Mouse (Mus musculus): ENCODE results near the gene Gm17387.
"Not testable (repeated sequence)": the region's sequence is repeated elsewhere in the genome, so short reads cannot be mapped to it uniquely, and the experiment has no call there.

Gene Gm17387

DNA sequence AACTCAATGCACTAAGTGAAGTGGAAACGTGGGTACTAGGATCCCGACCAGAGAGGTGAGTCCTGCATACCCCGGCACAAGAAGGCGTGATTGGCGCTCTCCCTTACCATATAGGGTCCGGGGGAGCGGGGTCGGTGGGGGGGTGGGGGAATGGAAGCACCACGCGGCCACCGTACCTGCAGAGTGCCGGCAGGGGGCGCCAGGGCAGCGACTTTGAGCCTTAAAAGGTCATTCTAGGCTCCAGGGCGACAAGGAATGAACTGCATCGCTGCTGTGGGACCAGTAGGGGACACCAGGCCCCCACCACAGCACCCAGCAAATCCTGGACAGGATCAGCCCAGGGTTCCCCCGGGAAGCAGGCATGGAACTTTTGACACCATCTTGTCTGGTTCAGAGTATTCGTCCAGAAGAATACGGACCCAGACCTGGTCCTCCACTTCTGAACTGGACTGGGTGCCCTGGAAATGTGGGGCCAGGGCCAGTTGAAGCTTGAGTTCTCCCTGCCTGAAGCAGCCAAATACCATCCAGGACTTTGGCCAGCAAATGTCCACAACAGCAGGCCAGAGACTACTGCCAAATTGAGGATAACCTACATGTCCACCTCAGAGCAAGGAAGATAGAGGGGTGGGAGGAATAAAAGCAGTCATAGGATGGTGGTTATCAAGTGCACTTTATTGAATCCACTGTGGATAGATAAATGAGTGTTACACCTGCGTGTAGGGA is 19.8 kb upstream of the Gm17387 start:
- Histone ChIP-seq H3K4me1 (replicated peaks; ENCODE audit: low read depth, low read length) (peaks cover 75% of the 10 kb centered on the region), H3K36me3 (ENCODE audit: insufficient read depth, low read length) (peaks cover 7% of the 10 kb centered on the region; the same call in 1 of the 2 replicates), H3K27me3 (ENCODE audit: insufficient read depth, low read length) (no peaks in the 10 kb centered on the region), H3K9me3 (ENCODE audit: low read length) (peaks cover 23% of the 10 kb centered on the region), H3K4me3 (replicated peaks; ENCODE audit: low read length) (peak overlapping the region; percentile 76)
- TF ChIP-seq CTCF (conservative IDR thresholded peaks at IDR 0.05; ENCODE audit: low read length) (peak; percentile 64), POU5F1 (IDR thresholded peaks at IDR 0.05; ENCODE audit: borderline replicate concordance, low read length) (no peak), NANOG (IDR thresholded peaks at IDR 0.05; ENCODE audit: borderline replicate concordance, low read length) (no peak)

DNA sequence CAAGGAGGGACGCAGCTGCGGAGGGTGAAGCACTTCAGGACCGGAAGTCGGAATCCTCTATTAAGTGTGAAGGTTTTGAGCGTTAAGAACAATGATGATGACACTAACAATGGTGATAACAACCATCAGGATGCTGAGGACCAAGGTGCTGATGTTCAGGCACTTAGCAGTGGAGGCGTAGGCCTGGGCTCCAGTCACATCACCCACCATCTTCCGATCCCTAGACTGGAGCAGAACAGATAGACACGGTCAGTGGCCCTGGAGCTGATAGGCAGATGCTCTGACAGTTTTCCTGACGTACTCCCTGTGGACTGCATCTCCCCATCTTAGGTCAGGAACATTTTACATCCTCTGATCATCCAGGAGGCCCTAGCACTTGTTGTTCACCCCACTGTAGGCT is 19.3 kb upstream of the Gm17387 start:
- H3K4me3 ChIP-seq (replicated peaks; ENCODE audit: low read length) = peak overlapping the region; percentile 76
- H3K27me3 ChIP-seq (ENCODE audit: insufficient read depth, low read length) = no peaks in the 10 kb centered on the region
- TF ChIP-seq NANOG (IDR thresholded peaks at IDR 0.05; ENCODE audit: borderline replicate concordance, low read length) (no peak), CTCF (conservative IDR thresholded peaks at IDR 0.05; ENCODE audit: low read length) (no peak), POU5F1 (IDR thresholded peaks at IDR 0.05; ENCODE audit: borderline replicate concordance, low read length) (no peak)
- peaks cover 7% of the 10 kb centered on the region; the same call in 1 of the 2 replicates for H3K36me3 ChIP-seq (ENCODE audit: insufficient read depth, low read length)
- H3K4me1 ChIP-seq (replicated peaks; ENCODE audit: low read depth, low read length) = peaks cover 75% of the 10 kb centered on the region
- H3K9me3 ChIP-seq (ENCODE audit: low read length) = peaks cover 29% of the 10 kb centered on the region

DNA sequence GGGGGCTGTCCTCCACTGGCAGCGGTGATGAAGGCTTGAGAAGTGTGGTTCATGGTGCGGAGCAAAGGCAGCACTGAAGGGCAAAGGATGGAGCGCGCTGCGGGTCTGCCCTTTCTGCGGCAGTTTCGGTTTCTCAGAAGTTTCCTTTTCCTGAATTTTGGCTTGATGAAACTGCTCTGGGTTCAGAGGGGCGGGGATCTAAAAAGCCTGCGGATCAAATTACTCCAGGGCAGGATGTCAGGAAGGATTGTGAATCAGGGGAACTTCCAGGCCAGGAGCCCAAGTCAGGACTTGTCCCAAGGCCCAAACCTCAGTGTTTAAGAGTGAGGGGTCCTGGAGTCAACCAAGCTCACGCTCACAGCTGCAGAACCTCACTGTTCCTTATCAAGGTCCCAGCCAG is 18.3 kb upstream of the Gm17387 start, which contains the start of gene Ifitm3:
Gene Ifitm3, minus strand, starts transcription at position 178 of the 400 bp plus-strand sequence.
- TF ChIP-seq POU5F1 (IDR thresholded peaks at IDR 0.05; ENCODE audit: borderline replicate concordance, low read length) (no peak), CTCF (conservative IDR thresholded peaks at IDR 0.05; ENCODE audit: low read length) (no peak), NANOG (IDR thresholded peaks at IDR 0.05; ENCODE audit: borderline replicate concordance, low read length) (no peak)
- Histone ChIP-seq H3K4me1 (replicated peaks; ENCODE audit: low read depth, low read length) (peaks cover 69% of the 10 kb centered on the region), H3K36me3 (ENCODE audit: insufficient read depth, low read length) (peaks cover 7% of the 10 kb centered on the region; the same call in 1 of the 2 replicates), H3K4me3 (replicated peaks; ENCODE audit: low read length) (peak within 1 kb of the TSS; percentile 76), H3K27me3 (ENCODE audit: insufficient read depth, low read length) (no peaks in the 10 kb centered on the region), H3K9me3 (ENCODE audit: low read length) (peaks cover 30% of the 10 kb centered on the region)

DNA sequence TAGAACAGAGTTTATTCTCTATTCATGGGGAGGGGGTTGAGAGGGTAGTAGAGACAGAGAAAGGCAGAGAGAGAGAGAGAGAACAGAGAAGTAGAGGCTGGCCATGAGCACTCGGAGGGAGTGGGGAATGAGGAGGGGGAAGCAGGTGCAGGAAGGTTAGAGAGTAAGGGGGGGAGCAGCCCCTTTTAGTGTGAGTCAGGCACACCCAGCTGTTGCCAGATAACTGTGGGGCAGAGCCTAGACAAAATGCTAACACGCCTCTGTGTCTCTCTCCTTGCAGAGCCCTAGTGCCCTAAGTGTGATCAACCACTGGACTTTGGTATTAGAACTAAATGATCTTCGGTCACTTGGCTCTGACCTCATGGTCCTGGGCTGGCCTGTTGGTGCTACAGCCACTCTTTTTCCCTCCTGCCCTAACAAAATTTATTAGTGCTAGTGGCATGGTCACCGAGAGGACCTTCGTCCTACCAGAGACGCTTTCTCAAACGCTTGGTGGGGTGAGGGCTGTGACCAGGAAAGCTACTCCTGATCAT is 17.6 kb upstream of the Gm17387 start:
- H3K27me3 ChIP-seq (ENCODE audit: insufficient read depth, low read length) = no peaks in the 10 kb centered on the region
- H3K9me3 ChIP-seq (ENCODE audit: low read length) = peaks cover 30% of the 10 kb centered on the region
- peak overlapping the region; percentile 76; the same call in 1 of the 2 replicates for H3K4me3 ChIP-seq (replicated peaks; ENCODE audit: low read length)
- no peak for TF ChIP-seq POU5F1 (IDR thresholded peaks at IDR 0.05; ENCODE audit: borderline replicate concordance, low read length)
- no peak for TF ChIP-seq CTCF (conservative IDR thresholded peaks at IDR 0.05; ENCODE audit: low read length)
- TF ChIP-seq NANOG (IDR thresholded peaks at IDR 0.05; ENCODE audit: borderline replicate concordance, low read length) = no peak
- peaks cover 7% of the 10 kb centered on the region; the same call in 1 of the 2 replicates for H3K36me3 ChIP-seq (ENCODE audit: insufficient read depth, low read length)
- peaks cover 62% of the 10 kb centered on the region for H3K4me1 ChIP-seq (replicated peaks; ENCODE audit: low read depth, low read length)

DNA sequence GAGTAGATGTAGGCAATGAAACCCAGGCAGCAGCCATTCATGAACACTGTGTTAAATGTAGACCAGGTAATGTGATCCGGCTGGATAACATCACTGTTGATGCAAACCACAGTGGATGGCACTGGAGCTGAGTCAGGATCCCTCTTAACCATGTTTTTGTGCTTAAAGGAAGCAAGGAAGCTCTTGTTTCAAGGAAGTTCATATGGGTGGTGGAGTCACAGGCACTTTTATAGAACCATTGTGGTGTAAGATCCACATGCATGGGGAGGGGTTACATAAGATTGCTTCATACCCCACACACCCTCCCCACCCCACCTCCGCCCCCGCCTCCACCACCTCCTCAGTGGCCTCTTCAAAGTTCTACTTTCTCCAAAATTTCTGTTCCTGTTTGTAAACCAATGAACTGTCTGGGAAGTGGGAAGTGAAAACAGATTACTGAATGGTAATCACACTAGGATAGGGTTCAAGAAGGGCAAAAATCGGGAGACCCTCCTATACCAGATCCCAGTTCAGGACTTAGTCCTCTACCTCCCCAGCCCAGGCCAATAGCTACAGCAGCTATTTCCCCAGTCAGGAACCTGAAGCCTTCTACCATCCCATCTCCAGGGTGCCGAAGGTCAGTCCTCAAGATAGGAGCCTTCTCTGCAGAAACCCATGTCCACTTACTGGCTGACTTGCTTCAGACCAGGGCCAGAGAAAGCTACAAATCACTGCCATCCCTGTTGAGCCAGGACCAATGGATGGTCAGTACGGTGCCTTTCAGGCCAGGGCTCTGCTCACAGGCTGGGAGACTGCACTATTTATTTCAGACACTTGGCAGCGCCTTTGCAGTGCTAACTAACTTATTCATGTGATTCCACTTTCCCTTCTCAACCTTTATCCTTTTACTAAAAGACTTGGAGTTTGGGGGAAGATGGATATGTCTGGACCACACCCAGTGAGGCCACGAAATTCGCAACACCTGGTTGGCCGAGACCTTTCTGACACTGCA is 11.9 kb upstream of the Gm17387 start:
- Histone ChIP-seq H3K4me3 (replicated peaks; ENCODE audit: low read length) (no peak overlapping the region), H3K4me1 (replicated peaks; ENCODE audit: low read depth, low read length) (peaks cover 46% of the 10 kb centered on the region), H3K36me3 (ENCODE audit: insufficient read depth, low read length) (no peaks in the 10 kb centered on the region), H3K9me3 (ENCODE audit: low read length) (peaks cover 10% of the 10 kb centered on the region; the same call in 1 of the 2 replicates), H3K27me3 (ENCODE audit: insufficient read depth, low read length) (no peaks in the 10 kb centered on the region)
- TF ChIP-seq POU5F1 (IDR thresholded peaks at IDR 0.05; ENCODE audit: borderline replicate concordance, low read length) (no peak), CTCF (conservative IDR thresholded peaks at IDR 0.05; ENCODE audit: low read length) (no peak), NANOG (IDR thresholded peaks at IDR 0.05; ENCODE audit: borderline replicate concordance, low read length) (no peak)

DNA sequence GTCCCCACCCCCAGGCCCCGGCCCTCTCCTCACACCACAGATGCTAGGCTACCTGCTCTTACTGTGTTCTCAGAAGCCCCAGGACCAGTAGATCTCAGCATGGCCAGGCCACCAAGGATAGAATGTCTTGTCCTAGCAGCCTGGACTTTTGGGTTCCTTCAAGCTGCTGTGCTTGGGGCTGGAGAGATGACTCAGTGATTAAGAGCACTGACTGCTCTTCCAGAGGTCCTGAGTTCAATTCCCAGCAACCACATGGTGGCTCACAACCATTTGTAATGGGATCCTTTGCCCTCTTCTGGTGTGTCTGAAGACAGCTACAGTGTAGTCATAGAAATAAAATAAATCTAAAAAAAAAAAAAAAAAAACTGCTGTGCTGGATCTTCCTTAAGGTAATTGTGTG is 11.1 kb upstream of the Gm17387 start, which contains the start of gene Ifitm6:
Gene Ifitm6, minus strand, starts transcription at position 101 of the 400 bp plus-strand sequence.
- H3K4me3 ChIP-seq (replicated peaks; ENCODE audit: low read length); H3K36me3 ChIP-seq (ENCODE audit: insufficient read depth, low read length); H3K27me3 ChIP-seq (ENCODE audit: insufficient read depth, low read length): not testable (repeated sequence)
- Histone ChIP-seq H3K9me3 (ENCODE audit: low read length) (peaks cover 10% of the 10 kb centered on the region; the same call in 1 of the 2 replicates), H3K4me1 (replicated peaks; ENCODE audit: low read depth, low read length) (peaks cover 45% of the 10 kb centered on the region)

DNA sequence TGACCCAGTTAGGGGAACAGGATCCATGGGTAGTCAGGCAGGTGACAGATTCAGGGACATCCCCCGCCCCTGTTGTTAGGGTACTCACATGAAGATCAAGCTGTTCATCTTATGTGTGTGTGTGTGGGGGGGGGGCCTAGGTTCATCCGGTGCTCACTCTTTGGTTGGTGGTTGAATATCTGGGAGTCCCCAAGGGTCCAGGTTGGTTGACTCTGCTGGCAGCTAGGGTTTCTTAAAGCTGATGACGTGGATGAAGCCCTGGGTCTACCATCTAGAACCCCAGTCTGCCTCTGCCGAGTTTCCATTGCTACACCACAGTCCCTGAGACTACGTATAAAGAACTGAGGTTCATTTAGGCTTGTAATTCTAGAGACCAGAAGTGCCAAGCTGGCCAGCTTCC is 9.9 kb upstream of the Gm17387 start:
- Histone ChIP-seq H3K4me1 (replicated peaks; ENCODE audit: low read depth, low read length) (peaks cover 47% of the 10 kb centered on the region), H3K36me3 (ENCODE audit: insufficient read depth, low read length) (no peaks in the 10 kb centered on the region)
- TF ChIP-seq NANOG (IDR thresholded peaks at IDR 0.05; ENCODE audit: borderline replicate concordance, low read length) = no peak
- TF ChIP-seq CTCF (conservative IDR thresholded peaks at IDR 0.05; ENCODE audit: low read length) = no peak
- TF ChIP-seq POU5F1 (IDR thresholded peaks at IDR 0.05; ENCODE audit: borderline replicate concordance, low read length) = no peak

More for the DNA sequence above, 9.9 kb upstream of the Gm17387 start:
- Histone ChIP-seq H3K4me3 (replicated peaks; ENCODE audit: low read length) (no peak overlapping the region), H3K27me3 (ENCODE audit: insufficient read depth, low read length) (no peaks in the 10 kb centered on the region), H3K9me3 (ENCODE audit: low read length) (peaks cover 8% of the 10 kb centered on the region; the same call in 1 of the 2 replicates)

All from E14TG2a.4 (cell line).